Mouse (Mus musculus) yolk sac, embryonic 10.5 days (tissue): ENCODE results near the gene Ndufb5.
"Not testable (repeated sequence)": the region's sequence is repeated elsewhere in the genome, so short reads cannot be mapped to it uniquely, and the experiment has no call there.

Source experiments
- DNase-seq: peaks from one replicate; pipeline ENCODE4 v3.0.0-alpha.2; 2017; ENCODE audit warnings: low spot score

Ndufb5 gene

GRCm38 (mm10) chr3:32727861-32728260 is 8.9 kb upstream of the Ndufb5 start:
- no peak for DNase-seq

GRCm38 (mm10) chr3:32737172-32737655 is 424 bp downstream of the Ndufb5 start, which contains the start of gene Mrpl47:
Gene Mrpl47, minus strand, starts transcription at chr3:32737605.
- no peak for DNase-seq

GRCm38 (mm10) chr3:32738549-32738948 is 1.8 kb downstream of the Ndufb5 start:
- no peak for DNase-seq

- no peak for DNase-seq
Measured at GRCm38 (mm10) chr3:32742276-32742780, 5.5 kb downstream of the Ndufb5 start.

- no peak for DNase-seq
Measured at GRCm38 (mm10) chr3:32745001-32745400, 8.2 kb downstream of the Ndufb5 start.

GRCm38 (mm10) chr3:32745426-32745825 is 8.6 kb downstream of the Ndufb5 start:
- DNase-seq = not testable (repeated sequence)

DNA sequence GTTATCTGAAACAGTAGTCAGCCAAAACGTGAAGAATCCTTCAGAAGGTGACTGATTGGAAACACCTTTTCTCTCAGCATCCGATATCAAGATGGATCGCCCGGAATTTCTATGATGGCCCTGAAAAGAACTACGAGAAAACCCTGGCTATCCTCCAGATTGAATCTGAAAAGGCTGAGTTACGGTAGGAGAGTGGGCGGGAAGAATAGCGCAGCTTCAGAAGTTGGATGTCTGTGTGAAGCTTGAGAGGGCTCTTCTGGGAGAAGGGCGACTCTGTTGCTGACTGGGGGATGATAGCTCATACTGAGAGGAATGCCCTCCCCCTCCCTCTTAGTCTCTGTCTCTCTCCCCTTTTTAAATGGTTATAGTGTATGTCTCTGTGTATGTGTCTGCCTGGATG is 11.6 kb downstream of the Ndufb5 start:
- DNase-seq = no peak

DNA sequence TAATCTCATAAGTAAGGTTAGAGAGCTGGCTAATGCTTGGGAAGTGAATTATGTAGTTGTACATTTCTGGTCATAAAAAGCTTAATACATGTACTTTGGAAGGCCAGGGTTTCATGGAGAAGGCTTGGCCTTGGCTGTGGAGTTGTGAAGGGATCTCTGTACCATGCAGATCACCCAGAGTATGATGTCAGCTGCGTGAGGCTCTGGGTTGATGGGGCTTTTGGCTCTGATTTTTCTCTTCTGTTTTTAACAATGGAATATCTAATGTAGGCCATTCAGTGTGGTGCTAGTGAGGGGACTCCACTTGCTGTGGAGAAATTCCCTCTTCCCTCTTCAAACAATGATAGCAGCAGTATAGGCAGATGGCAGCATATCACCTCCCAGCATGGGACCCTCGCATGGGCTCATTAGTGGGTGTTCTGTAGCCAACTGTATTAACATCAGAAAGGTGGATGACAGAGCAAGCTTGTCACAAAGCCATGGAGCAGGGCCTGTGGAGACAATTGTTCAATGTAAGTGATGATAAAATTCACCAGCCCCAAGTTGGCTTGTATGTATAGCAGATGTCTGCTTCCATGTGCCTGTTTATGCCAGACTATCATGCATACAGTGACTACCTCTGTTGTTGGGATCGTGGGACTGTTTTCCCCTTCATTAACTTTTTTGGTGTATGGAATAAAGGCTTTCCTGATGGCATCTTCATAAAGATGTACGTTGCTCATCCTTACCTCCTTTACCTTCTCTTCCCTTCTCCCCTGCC is 13.2 kb downstream of the Ndufb5 start:
- DNase-seq = no peak

DNA sequence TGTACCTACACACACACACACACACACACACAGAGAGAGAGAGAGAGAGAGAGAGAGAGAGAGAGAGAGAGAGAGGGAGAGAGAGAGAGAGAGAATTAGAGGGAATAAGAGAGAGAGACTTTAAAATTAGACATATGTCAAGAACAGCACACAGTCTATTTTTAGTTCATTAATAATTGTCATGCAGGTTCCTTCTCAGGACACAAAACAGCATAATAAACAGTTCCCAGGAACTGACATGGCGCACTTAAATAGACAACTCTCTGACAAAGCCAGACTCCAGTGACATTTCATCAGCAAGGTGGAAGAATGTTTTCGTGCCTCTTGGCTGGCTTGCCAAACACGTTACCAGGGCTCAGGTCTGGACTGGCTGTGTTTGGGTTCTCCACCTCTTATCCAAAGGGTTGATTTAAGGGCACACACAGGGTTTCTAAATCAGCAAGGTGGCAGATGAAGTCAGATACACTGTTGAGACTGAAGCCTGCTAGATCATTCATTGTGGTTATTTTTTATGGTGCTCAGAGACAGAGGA is 17.7 kb downstream of the Ndufb5 start:
- no peak for DNase-seq

DNA sequence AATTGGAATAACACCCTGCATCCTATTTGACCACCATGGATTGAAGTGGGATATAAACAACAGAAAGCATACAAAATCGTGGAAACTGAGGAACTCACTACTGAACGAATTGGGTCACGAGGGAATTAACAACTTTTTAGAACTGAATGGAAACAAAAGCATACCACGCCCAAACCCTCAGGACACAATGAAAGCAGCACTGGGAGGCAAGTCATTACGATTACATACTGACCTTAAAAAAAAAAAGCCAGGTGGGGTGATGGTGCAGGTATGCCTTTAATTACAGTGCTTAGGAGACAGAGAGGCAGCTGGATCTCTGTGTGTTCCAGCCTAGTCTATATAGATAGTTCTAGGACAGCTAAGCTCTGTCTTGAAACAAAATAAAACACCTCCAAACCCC is 22.4 kb downstream of the Ndufb5 start:
- no peak for DNase-seq

DNA sequence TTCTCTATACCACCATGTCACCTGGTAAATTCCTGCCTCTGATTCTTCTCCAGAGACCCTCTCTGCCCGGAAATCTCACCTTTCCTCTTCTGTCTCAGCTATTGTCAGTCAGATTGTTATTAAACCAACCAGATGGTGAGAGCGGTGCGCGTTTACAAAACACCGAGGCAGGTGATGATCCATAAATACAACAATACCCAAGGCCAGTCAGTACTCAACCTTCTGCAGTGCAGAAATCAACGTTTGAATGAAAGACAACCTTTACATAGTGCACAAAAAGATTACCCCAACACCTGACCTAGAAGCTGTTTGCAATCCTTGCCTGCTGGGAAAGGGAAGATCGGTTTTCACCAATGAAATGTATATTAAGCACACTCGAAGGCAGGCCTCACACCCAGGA is 26.2 kb downstream of the Ndufb5 start:
- DNase-seq = no peak

GRCm38 (mm10) chr3:32763902-32764301 is 27.1 kb downstream of the Ndufb5 start:
- DNase-seq = no peak

- DNase-seq = no peak
Measured at GRCm38 (mm10) chr3:32770781-32771180, 34.0 kb downstream of the Ndufb5 start.
